Mouse (Mus musculus) MEL (cell line): ENCODE results near the gene Umad1. TPM values are rescaled to one million over a fixed set of nuclear protein-coding genes. Genes with fewer than 3 reads are reported as not detected.

Source experiments
- DNase-seq: peaks from one replicate; pipeline ENCODE4 v3.0.0; 2011; ENCODE audit warnings: low read depth, low spot score
- H3K27ac ChIP-seq: 2 replicates; pipeline ENCODE4 v1.5.1; 2012; ENCODE audit warnings: low read depth, mild to moderate bottlenecking, control low read depth, low read length, moderate library complexity; ENCODE audit not compliant: control insufficient read depth
- H3K27me3 ChIP-seq, 2 experiments: fragments of 150-350 bp in 1 of 2; sonication (generic) in 1 of 2; 2 replicates each; pipeline ENCODE4 v1.6.1; 2012; ENCODE audit warnings: low read length in 2 of 2, mild to moderate bottlenecking in 2 of 2, improper control_type of control experiment in 1 of 2, moderate library complexity in 1 of 2; ENCODE audit not compliant: insufficient read depth in 2 of 2, control insufficient read depth in 1 of 2
- H3K36me3 ChIP-seq, 2 experiments: 2 replicates each; pipeline ENCODE4 v1.6.1; 2012 to 2014; ENCODE audit warnings: low read length in 2 of 2, improper control_type of control experiment in 1 of 2, inconsistent platforms in 1 of 2, mild to moderate bottlenecking in 1 of 2; ENCODE audit not compliant: insufficient read depth in 2 of 2, control insufficient read depth in 1 of 2
- H3K4me1 ChIP-seq, 2 experiments: fragments of 150-350 bp in 1 of 2; sonication (generic) in 1 of 2; 2 replicates each; pipeline ENCODE4 v1.6.1; 2012; ENCODE audit warnings: low read length in 2 of 2, improper control_type of control experiment in 1 of 2, mild to moderate bottlenecking in 1 of 2; ENCODE audit not compliant: insufficient read depth in 2 of 2, control insufficient read depth in 1 of 2
- H3K4me3 ChIP-seq, 2 experiments: fragments of 150-350 bp in 1 of 2; sonication (generic) in 1 of 2; 2 replicates each; pipeline ENCODE4 v1.5.1; 2012; ENCODE audit warnings: low read depth in 2 of 2, low read length in 2 of 2, mild to moderate bottlenecking in 2 of 2, moderate library complexity in 2 of 2, control low read depth in 1 of 2, improper control_type of control experiment in 1 of 2; ENCODE audit not compliant: control insufficient read depth in 1 of 2, insufficient read depth in 1 of 2
- H3K79me2 ChIP-seq: 2 replicates; pipeline ENCODE4 v1.6.1; 2012; ENCODE audit warnings: mild to moderate bottlenecking, low read length, moderate library complexity; ENCODE audit not compliant: control insufficient read depth, poor library complexity, insufficient read depth
- H3K9ac ChIP-seq: 2 replicates; pipeline ENCODE4 v1.6.1; 2012; ENCODE audit warnings: low read depth, mild to moderate bottlenecking, control low read depth, low read length, moderate library complexity; ENCODE audit not compliant: control insufficient read depth, poor library complexity, severe bottlenecking
- H3K9me3 ChIP-seq: fragments of 150-350 bp; sonication (generic); replicated peaks from 2 replicates; pipeline ENCODE4 v1.6.1; 2012; ENCODE audit warnings: mild to moderate bottlenecking, low read length, improper control_type of control experiment, moderate library complexity; ENCODE audit not compliant: insufficient read depth
- BHLHE40 ChIP-seq: IDR thresholded peaks from 2 replicates; pipeline ENCODE4 v1.6.1; 2012; ENCODE audit warnings: low read depth, mild to moderate bottlenecking, inconsistent platforms, low read length, improper control_type of control experiment, borderline replicate concordance
- CHD1 ChIP-seq: IDR thresholded peaks from 2 replicates; pipeline ENCODE4 v1.6.1; 2012; ENCODE audit warnings: low read depth, mild to moderate bottlenecking, inconsistent platforms, low read length, improper control_type of control experiment
- CHD2 ChIP-seq: IDR thresholded peaks from 2 replicates; pipeline ENCODE4 v1.6.1; 2011; ENCODE audit warnings: low read length, improper control_type of control experiment
- ELF1 ChIP-seq: IDR thresholded peaks from 2 replicates; pipeline ENCODE4 v1.6.1; 2014; ENCODE audit warnings: low read depth, mild to moderate bottlenecking, inconsistent platforms, low read length, improper control_type of control experiment, moderate library complexity
- JUND ChIP-seq: IDR thresholded peaks from 2 replicates; pipeline ENCODE4 v1.6.1; 2011; ENCODE audit warnings: low read depth, mild to moderate bottlenecking, improper control_type of control experiment, low read length
- MAZ ChIP-seq: IDR thresholded peaks from 2 replicates; pipeline ENCODE4 v1.6.1; 2012; ENCODE audit warnings: low read depth, mild to moderate bottlenecking, inconsistent platforms, low read length, improper control_type of control experiment
- MEF2A ChIP-seq: IDR thresholded peaks from 2 replicates; pipeline ENCODE4 v1.6.1; 2014; ENCODE audit warnings: low read depth, mild to moderate bottlenecking, inconsistent platforms, low read length, improper control_type of control experiment; ENCODE audit not compliant: poor library complexity, insufficient replicate concordance, severe bottlenecking; ENCODE audit errors: extremely low read depth
- MXI1 ChIP-seq: IDR thresholded peaks from 2 replicates; pipeline ENCODE4 v1.6.1; 2011; ENCODE audit warnings: mild to moderate bottlenecking, low read depth, low read length, improper control_type of control experiment
- NELFE ChIP-seq: IDR thresholded peaks from 2 replicates; pipeline ENCODE4 v1.6.1; 2011; ENCODE audit warnings: low read depth, low read length, improper control_type of control experiment
- NRF1 ChIP-seq: IDR thresholded peaks from 2 replicates; pipeline ENCODE4 v1.6.1; 2014; ENCODE audit warnings: low read depth, mild to moderate bottlenecking, inconsistent platforms, low read length, improper control_type of control experiment, moderate library complexity; ENCODE audit not compliant: poor library complexity, insufficient read depth, severe bottlenecking
- POLR2A ChIP-seq, 2 experiments: IDR thresholded peaks; 2 replicates each; pipeline ENCODE4 v1.6.1; 2011 to 2012; ENCODE audit warnings: low read length in 2 of 2, mild to moderate bottlenecking in 2 of 2, control low read depth in 1 of 2, improper control_type of control experiment in 1 of 2, low read depth in 1 of 2, moderate library complexity in 1 of 2; ENCODE audit not compliant: control insufficient read depth in 1 of 2, insufficient read depth in 1 of 2, poor library complexity in 1 of 2
- POLR2AphosphoS2 ChIP-seq: IDR thresholded peaks from 2 replicates; pipeline ENCODE4 v1.6.1; 2011; ENCODE audit warnings: low read length, improper control_type of control experiment
- SIN3A ChIP-seq: IDR thresholded peaks from 2 replicates; pipeline ENCODE4 v1.6.1; 2012; ENCODE audit warnings: low read length, improper control_type of control experiment, inconsistent platforms
- TCF12 ChIP-seq: IDR thresholded peaks from 2 replicates; pipeline ENCODE4 v1.6.1; 2014; ENCODE audit warnings: low read depth, mild to moderate bottlenecking, inconsistent platforms, low read length, improper control_type of control experiment, moderate library complexity
- UBTF ChIP-seq: IDR thresholded peaks from 2 replicates; pipeline ENCODE4 v1.6.1; 2012; ENCODE audit warnings: low read depth, mild to moderate bottlenecking, inconsistent platforms, low read length, improper control_type of control experiment, moderate library complexity, borderline replicate concordance; ENCODE audit not compliant: insufficient read depth
- USF2 ChIP-seq, 2 experiments: IDR thresholded peaks; 2 replicates each; pipeline ENCODE4 v1.6.1; 2011 to 2012; ENCODE audit warnings: improper control_type of control experiment in 2 of 2, low read length in 2 of 2, borderline replicate concordance in 1 of 2, inconsistent platforms in 1 of 2, low read depth in 1 of 2, mild to moderate bottlenecking in 1 of 2; ENCODE audit not compliant: insufficient read depth in 1 of 2
- ZMIZ1 ChIP-seq: IDR thresholded peaks from 2 replicates; pipeline ENCODE4 v1.6.1; 2012; ENCODE audit warnings: low read depth, mild to moderate bottlenecking, inconsistent platforms, low read length, improper control_type of control experiment, moderate library complexity
- polyA plus RNA-seq, 2 experiments: library from polyadenylated mRNA; stranded (reverse) in 1 of 2; unstranded in 1 of 2; fragments of >175 nt in 1 of 2; fragments of >200 nt in 1 of 2; gene quantifications; 2 replicates each; pipeline versions ENCODE4 v1.2.1 to v1.2.4; 2012; ENCODE audit warnings: low replicate concordance in 2 of 2, low read depth in 1 of 2; ENCODE audit not compliant: insufficient read length in 2 of 2, insufficient read depth in 1 of 2, missing spikeins in 1 of 2
- total RNA-seq: library from RNA; depleted of rRNA; stranded (reverse); fragments of 300-350 nt; gene quantifications from 2 replicates; pipeline ENCODE4 v1.2.3, GENCODE M21; 2012

Gene Umad1
- total and polyA plus RNA-seq, 3 experiments: 5.3 to 9.7 TPM; not detected in 1

- DNase-seq: no peak
- no peaks in the 10 kb centered on the region for H3K36me3 ChIP-seq
- H3K9ac ChIP-seq: no peak overlapping the region
- H3K27me3 ChIP-seq: no peaks in the 10 kb centered on the region
- no peaks in the 10 kb centered on the region for H3K79me2 ChIP-seq
- no peaks in the 10 kb centered on the region for H3K4me1 ChIP-seq
- H3K27ac ChIP-seq: no peak overlapping the region
- no peak overlapping the region for H3K4me3 ChIP-seq
- TF ChIP-seq CHD1: no peak
- no peaks in the 10 kb centered on the region for H3K9me3 ChIP-seq
Measured at GRCm38 (mm10) chr6:8370624-8371023, 111.5 kb downstream of the Umad1 start.

GRCm38 (mm10) chr6:8373051-8373450, 114.0 kb downstream of the Umad1 start:
- Histone ChIP-seq H3K4me3 (no peak overlapping the region), H3K27me3 (no peaks in the 10 kb centered on the region), H3K9me3 (no peaks in the 10 kb centered on the region), H3K79me2 (no peaks in the 10 kb centered on the region), H3K27ac (no peak overlapping the region), H3K9ac (no peak overlapping the region)
- no peak for TF ChIP-seq MXI1
- TF ChIP-seq CHD2: no peak
- no peak for TF ChIP-seq MAZ
- no peak for TF ChIP-seq NRF1
- no peak for TF ChIP-seq ELF1
- TF ChIP-seq POLR2A (IDR thresholded peaks at IDR 0.05; ENCODE audit: control insufficient read depth in 1 of 2, insufficient read depth in 1 of 2, low read depth in 1 of 2, low read length in 2 of 2, poor library complexity in 1 of 2): no peak
- no peak for TF ChIP-seq ZMIZ1
- no peak for TF ChIP-seq TCF12
- TF ChIP-seq, all 39 proteins: peak for 0
- H3K36me3 ChIP-seq: no peaks in the 10 kb centered on the region
- no peak for DNase-seq
- no peaks in the 10 kb centered on the region for H3K4me1 ChIP-seq

DNA sequence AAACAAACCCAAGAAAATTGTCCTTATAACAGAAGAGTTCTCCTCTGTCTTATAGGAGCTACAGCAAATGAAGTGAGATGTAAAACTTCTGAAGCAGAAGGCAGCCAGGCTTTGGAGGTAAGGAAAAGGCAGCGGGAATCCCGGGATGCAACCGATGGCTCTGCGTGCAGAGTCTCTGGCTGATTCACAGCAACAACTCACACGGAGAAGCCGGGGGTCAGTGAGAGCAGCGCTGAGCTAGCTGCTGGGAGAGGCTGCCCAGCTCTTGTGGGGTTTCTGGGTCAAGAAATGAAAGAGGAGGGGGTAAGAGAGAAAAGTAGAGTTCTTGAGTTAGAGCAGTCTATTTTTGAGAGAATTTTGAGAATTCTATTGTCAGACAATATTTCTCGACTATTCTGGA, 114.8 kb downstream of the Umad1 start:
- Histone ChIP-seq H3K79me2 (no peaks in the 10 kb centered on the region), H3K9me3 (no peaks in the 10 kb centered on the region), H3K9ac (no peak overlapping the region), H3K4me3 (no peak overlapping the region), H3K36me3 (no peaks in the 10 kb centered on the region), H3K4me1 (no peaks in the 10 kb centered on the region), H3K27ac (no peak overlapping the region)
- no peak for DNase-seq
- no peak for TF ChIP-seq BHLHE40
- TF ChIP-seq MAZ: no peak
- no peak for TF ChIP-seq POLR2AphosphoS2
- no peak for TF ChIP-seq NELFE
- no peak for TF ChIP-seq SIN3A
- TF ChIP-seq ELF1: no peak
- TF ChIP-seq MEF2A: no peak
- no peak for TF ChIP-seq JUND
- TF ChIP-seq UBTF: no peak
- TF ChIP-seq USF2 (IDR thresholded peaks at IDR 0.05; ENCODE audit: borderline replicate concordance in 1 of 2, insufficient read depth in 1 of 2, low read depth in 1 of 2, low read length in 2 of 2): no peak
- TF ChIP-seq, all 39 proteins: peak for 0
- no peaks in the 10 kb centered on the region for H3K27me3 ChIP-seq
